Mouse (Mus musculus): ENCODE data around the gene Nr2e3.

Nr2e3 gene

GRCm38 (mm10) chr9:59951001-59951750 is 9.3 kb downstream of the Nr2e3 start:
- DNase-seq (ENCODE audit: low read depth, low spot score): no peak

GRCm38 (mm10) chr9:59949981-59950380 is 10.5 kb downstream of the Nr2e3 start:
- DNase-seq (ENCODE audit: low read depth, low spot score): no peak

GRCm38 (mm10) chr9:59949511-59949910 is 10.9 kb downstream of the Nr2e3 start:
- no peak for DNase-seq (ENCODE audit: low read depth, low spot score)

- no peak for DNase-seq (ENCODE audit: low read depth, low spot score)
These were observed 11.7 kb downstream of the Nr2e3 start for GRCm38 (mm10) chr9:59948691-59949250.

- DNase-seq (ENCODE audit: low read depth, low spot score): no peak
These were observed 12.2 kb downstream of the Nr2e3 start for GRCm38 (mm10) chr9:59948226-59948625.

- DNase-seq (ENCODE audit: low read depth, low spot score): no peak
These were observed 13.2 kb downstream of the Nr2e3 start for GRCm38 (mm10) chr9:59947271-59947670.

- DNase-seq (ENCODE audit: low read depth, low spot score): no peak
These were observed 15.2 kb downstream of the Nr2e3 start for GRCm38 (mm10) chr9:59945241-59945640.

- DNase-seq (ENCODE audit: low read depth, low spot score): no peak
These were observed 16.6 kb downstream of the Nr2e3 start for GRCm38 (mm10) chr9:59943826-59944225.

- no peak for DNase-seq (ENCODE audit: low read depth, low spot score)
These were observed 17.9 kb downstream of the Nr2e3 start for GRCm38 (mm10) chr9:59942501-59943085.

GRCm38 (mm10) chr9:59941885-59942350 is 18.5 kb downstream of the Nr2e3 start:
- DNase-seq (ENCODE audit: low read depth, low spot score): peak; percentile 92

- peak; percentile 82 for DNase-seq (ENCODE audit: low read depth, low spot score)
These were observed 19.3 kb downstream of the Nr2e3 start for GRCm38 (mm10) chr9:59940913-59941884.

GRCm38 (mm10) chr9:59939691-59940090 is 20.8 kb downstream of the Nr2e3 start:
- no peak for DNase-seq (ENCODE audit: low read depth, low spot score)

- peak; percentile 42 for DNase-seq (ENCODE audit: low read depth, low spot score)
These were observed 21.9 kb downstream of the Nr2e3 start for GRCm38 (mm10) chr9:59938529-59938928.

- peak; percentile 66 for DNase-seq (ENCODE audit: low read depth, low spot score)
These were observed 24.6 kb downstream of the Nr2e3 start for GRCm38 (mm10) chr9:59935866-59936265.

- no peak for DNase-seq (ENCODE audit: low read depth, low spot score)
These were observed 30.2 kb downstream of the Nr2e3 start for GRCm38 (mm10) chr9:59930248-59930647.

GRCm38 (mm10) chr9:59914761-59915160 is 45.7 kb downstream of the Nr2e3 start:
- no peak for DNase-seq (ENCODE audit: low read depth, low spot score)

- DNase-seq (ENCODE audit: low read depth, low spot score): no peak
These were observed 57.1 kb downstream of the Nr2e3 start for GRCm38 (mm10) chr9:59903382-59903781.

Data from CD4-positive helper T cell, adult 2 months (primary cell).